Mouse (Mus musculus) kidney, embryonic 14.5 days (tissue): ENCODE measurements around the gene Casp6. TPM values are rescaled to one million over a fixed set of nuclear protein-coding genes. Genes with fewer than 3 reads are reported as not detected.

Source experiments
- ATAC-seq: fragments of 200-750 bp; cut with Nextera tagmentation; 2 replicates; pipeline ENCODE4 v1.8.0; 2017; ENCODE audit warnings: moderate number of reproducible peaks, mild to moderate bottlenecking, moderate TSS enrichment, moderate library complexity; ENCODE audit not compliant: low FRiP score, low TSS enrichment
- H3K27ac ChIP-seq: fragments of 300-500 bp; sonication (generic); 2 replicates; pipeline ENCODE4 v1.5.1; 2014; ENCODE audit warnings: low read depth, mild to moderate bottlenecking, low read length, moderate library complexity, mixed read lengths
- H3K27me3 ChIP-seq: fragments of 300-500 bp; sonication (generic); 2 replicates; pipeline ENCODE4 v1.6.1; 2014; ENCODE audit warnings: mild to moderate bottlenecking, low read length; ENCODE audit not compliant: control insufficient read depth, insufficient read depth
- H3K36me3 ChIP-seq: fragments of 300-500 bp; sonication (generic); 2 replicates; pipeline ENCODE4 v1.6.1; 2014; ENCODE audit warnings: low read length, mixed read lengths; ENCODE audit not compliant: control insufficient read depth, insufficient read depth
- H3K4me1 ChIP-seq: fragments of 300-500 bp; sonication (generic); 2 replicates; pipeline ENCODE4 v1.6.1; 2014; ENCODE audit warnings: low read length, mixed read lengths; ENCODE audit not compliant: control insufficient read depth, insufficient read depth
- H3K4me2 ChIP-seq: fragments of 300-500 bp; sonication (generic); replicated peaks from 2 replicates; pipeline ENCODE4 v1.6.1; 2014; ENCODE audit warnings: low read depth, mild to moderate bottlenecking, low read length
- H3K4me3 ChIP-seq: fragments of 300-500 bp; sonication (generic); 2 replicates; pipeline ENCODE4 v1.5.1; 2014; ENCODE audit warnings: mild to moderate bottlenecking, low read length
- H3K9ac ChIP-seq: fragments of 300-500 bp; sonication (generic); 2 replicates; pipeline ENCODE4 v1.6.1; 2014; ENCODE audit warnings: low read depth, mild to moderate bottlenecking, low read length, moderate library complexity
- H3K9me3 ChIP-seq: fragments of 300-500 bp; sonication (generic); 2 replicates; pipeline ENCODE4 v1.6.1; 2016; ENCODE audit warnings: low read length; ENCODE audit not compliant: control insufficient read depth
- WGBS: fragments of 180-500 bp; shearing (Covaris S2); extraction: QIAGEN DNeasy Blood & Tissue Kit; methylation state at CpG from one replicate; pipeline ENCODE4 v1.1.7; 2014; 5-methylcytosine and 5-hydroxymethylcytosine counted together
- polyA plus RNA-seq: library from polyadenylated mRNA; unstranded; fragments of >200 nt; fragmentation: Nextera tagmentation; extraction: Ambion mirVana; gene quantifications from 2 replicates; pipeline ENCODE4 v1.2.1, GENCODE M21; 2014

Casp6 gene
- polyA plus RNA-seq, 1 experiment from 2014 or later: 83.0 TPM

- WGBS: 38% methylated on average over 9 of the region's 9 CpGs
- Histone ChIP-seq H3K27me3 (no peaks in the 10 kb centered on the region), H3K4me2 (no peak overlapping the region), H3K4me1 (no peaks in the 10 kb centered on the region), H3K4me3 (no peak overlapping the region), H3K27ac (no peak overlapping the region), H3K9ac (no peak overlapping the region), H3K36me3 (no peaks in the 10 kb centered on the region), H3K9me3 (no peaks in the 10 kb centered on the region)
- ATAC-seq: no peak
Observed at GRCm38 (mm10) chr3:129936561-129936960, 35.3 kb downstream of the Casp6 start.

DNA sequence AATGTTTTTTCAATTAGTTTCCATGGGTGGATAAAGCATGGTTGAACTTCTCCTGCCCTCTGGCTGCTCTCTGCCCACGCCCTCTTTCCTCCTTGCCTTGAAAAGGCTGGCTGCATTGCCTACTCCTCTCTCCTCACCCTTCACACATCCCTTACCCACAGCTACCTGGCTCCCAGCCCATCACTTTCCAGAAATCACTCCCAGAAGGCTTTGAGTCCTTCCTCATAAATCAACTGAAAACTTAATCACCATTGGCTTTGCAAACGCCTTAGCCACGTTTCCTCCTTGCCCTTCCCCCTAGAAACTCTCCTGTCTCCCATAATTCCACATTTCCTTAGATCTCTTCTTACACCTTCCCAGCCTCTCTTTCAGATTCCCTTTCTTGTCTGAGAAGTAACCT is 36.6 kb downstream of the Casp6 start:
- Histone ChIP-seq H3K9me3 (no peaks in the 10 kb centered on the region), H3K4me2 (no peak overlapping the region), H3K4me3 (no peak overlapping the region), H3K36me3 (no peaks in the 10 kb centered on the region), H3K9ac (no peak overlapping the region), H3K27ac (no peak overlapping the region), H3K27me3 (no peaks in the 10 kb centered on the region), H3K4me1 (no peaks in the 10 kb centered on the region)
- no peak for ATAC-seq
- WGBS: 30% methylated on average over 3 of the region's 3 CpGs

DNA sequence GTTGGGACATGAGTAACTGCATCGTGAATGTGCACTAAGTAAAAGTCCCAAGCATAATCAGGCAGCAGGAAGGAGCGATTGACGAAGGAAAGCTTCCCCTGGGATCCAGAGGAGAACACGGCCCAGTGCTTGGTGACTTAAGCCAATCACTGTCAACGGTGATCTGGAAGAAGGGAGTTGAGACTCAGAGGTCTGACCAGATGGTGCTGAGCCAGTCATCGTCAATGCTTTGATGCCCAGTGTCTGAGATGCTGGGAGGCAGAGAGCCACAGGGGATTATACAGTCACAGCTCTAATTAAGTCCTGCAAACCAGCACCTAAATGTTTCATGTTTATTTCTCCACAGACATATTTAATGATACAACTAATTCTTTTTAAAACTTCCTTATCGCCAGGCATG is 37.8 kb downstream of the Casp6 start:
- H3K27ac ChIP-seq: no peak overlapping the region
- 64% methylated on average over 7 of the region's 7 CpGs for WGBS
- no peak for ATAC-seq
- H3K9me3 ChIP-seq: no peaks in the 10 kb centered on the region
- H3K4me3 ChIP-seq: no peak overlapping the region
- H3K36me3 ChIP-seq: no peaks in the 10 kb centered on the region
- H3K9ac ChIP-seq: no peak overlapping the region
- no peaks in the 10 kb centered on the region for H3K27me3 ChIP-seq
- H3K4me2 ChIP-seq: no peak overlapping the region
- H3K4me1 ChIP-seq: no peaks in the 10 kb centered on the region

- H3K9ac ChIP-seq: no peak overlapping the region
- H3K9me3 ChIP-seq: no peaks in the 10 kb centered on the region
- no peak overlapping the region for H3K4me2 ChIP-seq
- ATAC-seq: no peak
- H3K27ac ChIP-seq: no peak overlapping the region
- H3K36me3 ChIP-seq: no peaks in the 10 kb centered on the region
- H3K27me3 ChIP-seq: no peaks in the 10 kb centered on the region
- no peak overlapping the region for H3K4me3 ChIP-seq
- WGBS: 92% methylated on average over 2 of the region's 2 CpGs
- H3K4me1 ChIP-seq: no peaks in the 10 kb centered on the region
Observed at GRCm38 (mm10) chr3:129940780-129941179, 39.6 kb downstream of the Casp6 start.

- Histone ChIP-seq H3K4me1 (no peaks in the 10 kb centered on the region), H3K9ac (no peak overlapping the region), H3K27ac (no peak overlapping the region), H3K36me3 (no peaks in the 10 kb centered on the region), H3K27me3 (no peaks in the 10 kb centered on the region), H3K4me3 (no peak overlapping the region), H3K9me3 (no peaks in the 10 kb centered on the region), H3K4me2 (no peak overlapping the region)
- no peak for ATAC-seq
- WGBS: 93% methylated on average over 1 of the region's 1 CpGs
Observed at GRCm38 (mm10) chr3:129941291-129941690, 40.1 kb downstream of the Casp6 start.

GRCm38 (mm10) chr3:129943813-129944212 is 42.6 kb downstream of the Casp6 start:
- H3K4me3 ChIP-seq: no peak overlapping the region
- WGBS: 71% methylated on average over 4 of the region's 4 CpGs
- no peaks in the 10 kb centered on the region for H3K4me1 ChIP-seq
- no peak overlapping the region for H3K4me2 ChIP-seq
- ATAC-seq: no peak
- no peaks in the 10 kb centered on the region for H3K9me3 ChIP-seq
- no peak overlapping the region for H3K27ac ChIP-seq
- H3K27me3 ChIP-seq: no peaks in the 10 kb centered on the region
- H3K36me3 ChIP-seq: no peaks in the 10 kb centered on the region
- H3K9ac ChIP-seq: no peak overlapping the region

DNA sequence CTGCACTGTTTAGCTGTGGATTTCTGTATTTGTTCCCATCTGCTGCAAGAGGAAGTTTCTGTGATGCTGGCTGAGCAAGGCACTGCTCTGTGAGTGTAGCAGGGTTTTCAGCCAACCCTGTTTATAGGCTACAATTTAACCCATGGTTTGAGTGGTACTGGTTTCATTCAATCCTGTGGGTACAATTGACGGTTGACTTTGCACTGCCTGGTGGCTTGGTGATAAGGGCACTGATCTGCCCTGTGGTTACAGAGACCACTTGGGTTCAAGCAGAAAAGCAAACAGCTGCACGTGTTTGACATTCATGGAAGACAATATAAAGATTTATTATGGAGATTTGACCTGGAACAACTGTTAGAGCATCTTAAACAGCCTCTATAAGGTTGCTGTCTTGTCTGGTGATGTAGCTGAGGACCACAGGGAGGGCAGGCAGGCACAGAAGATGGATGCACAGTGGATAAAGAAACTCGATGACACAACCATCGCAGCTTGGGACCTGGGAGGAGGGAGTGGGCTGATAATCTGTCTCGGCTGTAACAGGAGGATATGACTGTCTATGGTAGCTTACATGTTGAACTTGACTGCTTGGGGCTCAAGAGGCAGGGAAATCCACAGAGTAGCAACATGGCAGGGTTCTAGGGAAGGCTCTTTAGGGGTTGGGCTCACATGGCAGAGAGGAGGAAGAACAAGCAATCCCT is 45.1 kb downstream of the Casp6 start:
- Histone ChIP-seq H3K4me3 (no peak overlapping the region), H3K36me3 (no peaks in the 10 kb centered on the region), H3K4me1 (no peaks in the 10 kb centered on the region), H3K9me3 (no peaks in the 10 kb centered on the region), H3K27ac (no peak overlapping the region), H3K27me3 (no peaks in the 10 kb centered on the region), H3K9ac (no peak overlapping the region), H3K4me2 (no peak overlapping the region)
- no peak for ATAC-seq
- WGBS: 62% methylated on average over 5 of the region's 5 CpGs

GRCm38 (mm10) chr3:129948359-129948758 is 47.1 kb downstream of the Casp6 start:
- Histone ChIP-seq H3K9ac (no peak overlapping the region), H3K27ac (no peak overlapping the region), H3K27me3 (no peaks in the 10 kb centered on the region), H3K9me3 (no peaks in the 10 kb centered on the region), H3K4me2 (no peak overlapping the region), H3K4me3 (no peak overlapping the region), H3K4me1 (no peaks in the 10 kb centered on the region), H3K36me3 (no peaks in the 10 kb centered on the region)
- 94% methylated on average over 5 of the region's 5 CpGs for WGBS
- ATAC-seq: no peak

DNA sequence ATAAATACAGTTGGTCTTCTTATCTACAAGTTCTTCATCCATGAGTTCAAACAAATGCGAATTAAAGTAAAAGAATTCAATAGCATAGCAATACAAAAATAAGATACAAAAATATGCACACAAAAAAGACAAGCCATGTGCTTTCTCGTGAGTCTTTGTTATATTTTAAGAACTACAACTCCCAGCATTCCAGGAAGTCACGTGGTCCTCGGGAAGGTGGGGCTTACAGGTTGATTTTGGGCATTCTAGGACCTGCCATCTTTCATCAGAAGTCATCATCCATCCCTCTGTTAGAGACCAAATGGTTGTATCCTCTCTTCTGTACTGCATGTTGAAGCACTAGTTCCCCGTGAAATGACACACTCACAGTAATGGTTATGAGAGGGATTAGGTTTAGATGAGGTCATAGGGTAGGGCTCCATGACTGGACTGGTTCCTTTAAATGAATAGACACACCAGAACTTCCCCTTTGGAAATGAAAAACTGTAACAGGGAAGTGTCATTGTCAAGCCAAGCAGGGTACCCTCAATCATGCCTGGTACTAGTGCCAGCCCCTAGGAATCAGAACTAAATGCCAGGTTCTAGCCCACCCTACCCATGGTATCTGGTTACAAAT is 48.0 kb downstream of the Casp6 start:
- 82% methylated on average over 5 of the region's 5 CpGs for WGBS
- Histone ChIP-seq H3K4me1 (no peaks in the 10 kb centered on the region), H3K27me3 (no peaks in the 10 kb centered on the region), H3K9me3 (no peaks in the 10 kb centered on the region), H3K27ac (no peak overlapping the region), H3K36me3 (no peaks in the 10 kb centered on the region), H3K9ac (no peak overlapping the region), H3K4me3 (no peak overlapping the region), H3K4me2 (no peak overlapping the region)
- no peak for ATAC-seq
